Mouse (Mus musculus) liver, postnatal 0 days (tissue): ENCODE data around the gene Gm20388.

Source experiments
- CTCF ChIP-seq: sonication (generic); IDR thresholded peaks from 2 replicates; pipeline ENCODE4 v1.5.1; 2016; ENCODE audit warnings: antibody characterized with exemption, low read depth
- EP300 ChIP-seq: IDR thresholded peaks from 2 replicates; pipeline ENCODE4 v1.6.1; 2016; ENCODE audit warnings: antibody characterized with exemption, low read depth, mild to moderate bottlenecking

GRCm38 (mm10) chr8:122988955-122989354 is 3078.3 kb downstream of the Gm20388 start:
- TF ChIP-seq CTCF (no peak), EP300 (no peak)
